ENCODE assay signal across 23 mouse cellular contexts in the genomic region with DNA sequence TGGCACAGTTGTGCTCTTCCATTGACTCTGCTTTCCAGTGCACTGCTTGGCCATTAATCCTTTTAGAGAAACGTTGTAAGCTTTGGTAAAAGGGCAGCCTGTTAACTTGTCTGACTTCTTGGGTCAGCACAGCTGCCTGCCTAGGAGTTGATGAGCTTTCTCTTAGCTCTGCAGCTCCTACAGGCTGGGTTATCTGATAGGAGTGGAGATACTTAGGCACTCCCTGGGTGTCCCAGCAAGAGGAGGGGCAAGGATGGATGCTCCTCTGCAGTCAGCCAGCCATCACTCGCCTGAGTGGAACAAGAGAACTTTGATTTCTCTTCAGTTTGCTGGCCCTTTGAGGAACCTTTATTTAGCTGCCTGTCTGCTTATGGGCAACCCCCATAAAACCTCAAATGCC.
DNase-seq lines count a peak whose midpoint lies in the region; ATAC-seq and TF ChIP-seq lines count a peak whose summit lies in the region.
"Had no signal": no experiment of that assay in that cellular context is flagged by ENCODE, and none has a peak within 500 bp of the region (broad histone marks: within the 10 kb centered on the region; RNA-seq: fewer than 3 reads in every experiment).

No protein-coding gene starts in this region.

- no peaks in the 10 kb centered on the region for H3K9me3 ChIP-seq in kidney, postnatal 0 days (replicated peaks; ENCODE audit: low read length)
- H3K9me3 ChIP-seq: embryonic facial prominence, embryonic 15.5 days; heart, embryonic 15.5 days; hindbrain, embryonic 13.5 days; limb, embryonic 15.5 days; stomach, embryonic 15.5 days had no signal

- H3K4me1 ChIP-seq in kidney, postnatal 0 days (replicated peaks; ENCODE audit: insufficient read depth, low read length) = no peaks in the 10 kb centered on the region
- H3K4me1 ChIP-seq in heart, adult 2 months (ENCODE audit: control insufficient read depth, insufficient read depth, low read length) = peaks cover 9% of the 10 kb centered on the region

- 0 out of 2 replicates have a peak, but pooled peaks cover 3% of the 10 kb centered on the region for H3K36me3 ChIP-seq in kidney, postnatal 0 days (ENCODE audit: insufficient read depth, low read length)
- peaks cover 16% of the 10 kb centered on the region for H3K36me3 ChIP-seq in heart, adult 2 months (ENCODE audit: control insufficient read depth, insufficient read depth, low read length)
- H3K36me3 ChIP-seq: hindbrain, embryonic 13.5 days had no signal

- H3K4me2 ChIP-seq in kidney, postnatal 0 days (ENCODE audit: low read length) = no peak overlapping the region
- H3K4me2 ChIP-seq: embryonic facial prominence, embryonic 15.5 days; heart, embryonic 15.5 days; hindbrain, embryonic 13.5 days; limb, embryonic 15.5 days; stomach, embryonic 15.5 days had no signal

- no peak overlapping the region for H3K9ac ChIP-seq in kidney, postnatal 0 days (ENCODE audit: low read depth, low read length)
- H3K9ac ChIP-seq in heart, adult 2 months (ENCODE audit: low read depth, low read length) = no peak overlapping the region
- H3K9ac ChIP-seq: embryonic facial prominence, embryonic 15.5 days; forebrain, postnatal 0 days; heart, embryonic 15.5 days; hindbrain, embryonic 13.5 days; limb, embryonic 15.5 days; stomach, embryonic 15.5 days had no signal

- no peak overlapping the region for H3K4me3 ChIP-seq in kidney, postnatal 0 days (replicated peaks; ENCODE audit: low read depth, low read length)
- no peak overlapping the region for H3K4me3 ChIP-seq in heart, adult 2 months
- H3K4me3 ChIP-seq: embryonic facial prominence, embryonic 15.5 days; heart, embryonic 15.5 days; hindbrain, embryonic 13.5 days; limb, embryonic 15.5 days; stomach, embryonic 15.5 days had no signal

- TF ChIP-seq POLR2A in heart, adult 2 months (IDR thresholded peaks at IDR 0.05; ENCODE audit: insufficient read depth, low read depth, low read length) = no peak

- no peak overlapping the region for H3K27ac ChIP-seq in kidney, postnatal 0 days
- no peak overlapping the region for H3K27ac ChIP-seq in heart, adult 2 months
- H3K27ac ChIP-seq: embryonic facial prominence, embryonic 15.5 days; heart, embryonic 15.5 days; hindbrain, embryonic 13.5 days; limb, embryonic 15.5 days; stomach, embryonic 15.5 days had no signal

- no peak for TF ChIP-seq CTCF in kidney, postnatal 0 days (IDR thresholded peaks at IDR 0.05; ENCODE audit: low read depth)
- no peak for TF ChIP-seq CTCF in heart, adult 2 months (IDR thresholded peaks at IDR 0.05)

- no peaks in the 10 kb centered on the region for H3K79me2 ChIP-seq in heart, adult 2 months (replicated peaks; ENCODE audit: control insufficient read depth, insufficient read depth, low read length)

- DNase-seq in kidney, postnatal 0 days (ENCODE audit: low spot score) = peak; percentile 73
- DNase-seq in kidney, postnatal 10 days = no peak
- peak; percentile 11 for DNase-seq in ovary, adult 18-20 months (ENCODE audit: low spot score)
- DNase-seq in ovary, postnatal 14 days (ENCODE audit: low spot score) = no peak
- no peak for DNase-seq in heart, adult 2 months
- DNase-seq: adrenal gland, postnatal 14 days; cerebellum, adult 2 months; cerebellum, postnatal 25 days; forebrain, postnatal 0 days; gastrocnemius, postnatal 14 days; heart, postnatal 36 days; kidney, adult 11 months; left cerebral cortex, postnatal 4 days; lung, postnatal 4 days; right cerebral cortex, adult 18-20 months; thymus, postnatal 36 days had no signal

- no peaks in the 10 kb centered on the region for H3K27me3 ChIP-seq in kidney, postnatal 0 days (ENCODE audit: insufficient read depth, low read length)
- H3K27me3 ChIP-seq in heart, adult 2 months (ENCODE audit: control insufficient read depth, insufficient read depth, low read length) = no peaks in the 10 kb centered on the region
- H3K27me3 ChIP-seq: embryonic facial prominence, embryonic 15.5 days; heart, embryonic 15.5 days; hindbrain, embryonic 13.5 days; limb, embryonic 15.5 days; stomach, embryonic 15.5 days had no signal

- WGBS in kidney, postnatal 0 days = 23% methylated on average over 2 of the region's 2 CpGs
- WGBS in heart, adult 2 months = 64% methylated on average over 2 of the region's 2 CpGs

- no peak for TF ChIP-seq EP300 in heart, adult 2 months (IDR thresholded peaks at IDR 0.05; ENCODE audit: insufficient read depth, low read depth, low read length)

- intact Hi-C loops in heart, adult 2 months (cut with DNase I) = no loop called here

- ATAC-seq in kidney, postnatal 0 days (replicated peaks; ENCODE audit: low FRiP score, low read depth) = no peak; the same call in 1 of the 2 replicates
- peak; percentile 52; the same call in 1 of the 2 replicates for ATAC-seq in erythroid progenitor cell, adult 5-6 weeks (replicated peaks; ENCODE audit: low FRiP score, poor library complexity, severe bottlenecking)
- 0 out of 2 replicates have a peak, but pooled peaks have one; percentile 13 for ATAC-seq in megakaryocyte progenitor cell, adult 5-6 weeks (replicated peaks; ENCODE audit: poor library complexity)
- ATAC-seq: forebrain, postnatal 0 days had no signal

Comparison
In these comparisons a context has a peak if more than half of its experiments do, and no peak if none do; other contexts are left out.
1. DNase-seq: peak in kidney, postnatal 0 days (single experiment) and ovary, adult 18-20 months (single experiment); none in kidney, postnatal 10 days (single experiment), ovary, postnatal 14 days (single experiment) and heart, adult 2 months (0 of 2).